In genomic region chr6:34862381-34862780, GRCm38 (mm10) we compare ENCODE assay signal across 8 mouse cellular contexts. TPM values are rescaled to one million over a fixed set of nuclear protein-coding genes. Genes with fewer than 3 reads are reported as not detected.
DNase-seq lines count a peak whose midpoint lies in the region; ATAC-seq and TF ChIP-seq lines count a peak whose summit lies in the region.

No protein-coding gene starts in this region.

- no peak for ATAC-seq in heart, embryonic 13.5 days (ENCODE audit: extremely low read depth, insufficient number of reproducible peaks, low FRiP score, low TSS enrichment)
- ATAC-seq in liver, embryonic 15.5 days (ENCODE audit: insufficient read depth): no peak
- ATAC-seq in frontal cortex, adult (ENCODE audit: low TSS enrichment): no peak

- peak overlapping the region; percentile 58 for H3K4me2 ChIP-seq in heart, embryonic 13.5 days
- peak overlapping the region; percentile 67 for H3K4me2 ChIP-seq in liver, embryonic 15.5 days

- peak overlapping the region; percentile 72 for H3K4me3 ChIP-seq in testis, adult 2 months (ENCODE audit: control insufficient read depth, low read depth, low read length)
- no peak overlapping the region; the same call in 1 of the 2 replicates for H3K4me3 ChIP-seq in heart, embryonic 13.5 days
- H3K4me3 ChIP-seq in liver, embryonic 15.5 days (replicated peaks): peak overlapping the region; percentile 53

- WGBS in heart, embryonic 13.5 days: 84% methylated on average over 6 of the region's 6 CpGs
- 63% methylated on average over 6 of the region's 6 CpGs for WGBS in liver, embryonic 15.5 days (ENCODE audit: insufficient replicate concordance)

- peaks cover 5% of the 10 kb centered on the region; the same call in 1 of the 2 replicates for H3K4me1 ChIP-seq in testis, adult 2 months (ENCODE audit: control insufficient read depth, insufficient read depth, low read length)
- peaks cover 47% of the 10 kb centered on the region for H3K4me1 ChIP-seq in heart, embryonic 13.5 days
- peaks cover 52% of the 10 kb centered on the region for H3K4me1 ChIP-seq in liver, embryonic 15.5 days (replicated peaks)

- H3K9ac ChIP-seq in heart, embryonic 13.5 days: no peak overlapping the region
- peak overlapping the region; percentile 25; the same call in 1 of the 2 replicates for H3K9ac ChIP-seq in liver, embryonic 15.5 days

- no peaks in the 10 kb centered on the region for H3K9me3 ChIP-seq in heart, embryonic 13.5 days
- no peaks in the 10 kb centered on the region; the same call in 1 of the 2 replicates for H3K9me3 ChIP-seq in liver, embryonic 15.5 days (replicated peaks)

- no peak for TF ChIP-seq POLR2A in testis, adult 2 months (IDR thresholded peaks at IDR 0.05; ENCODE audit: control insufficient read depth, low read depth, low read length)

- DNase-seq in testis, postnatal 14 days (ENCODE audit: low spot score): no peak
- peak; percentile 56 for DNase-seq in thymus, postnatal 25 days
- no peak for DNase-seq in frontal cortex, postnatal 36 days (ENCODE audit: low spot score in 2 of 2)
- no peak for DNase-seq in urinary bladder, postnatal 10 days (ENCODE audit: low spot score)

- H3K27me3 ChIP-seq in testis, adult 2 months (ENCODE audit: control insufficient read depth, insufficient read depth, low read length): no peaks in the 10 kb centered on the region
- no peaks in the 10 kb centered on the region for H3K27me3 ChIP-seq in heart, embryonic 13.5 days (replicated peaks)
- no peaks in the 10 kb centered on the region for H3K27me3 ChIP-seq in liver, embryonic 15.5 days

- H3K27ac ChIP-seq in testis, adult 2 months (ENCODE audit: control insufficient read depth, insufficient read depth, low read depth, low read length): peak overlapping the region; percentile 88
- H3K27ac ChIP-seq in heart, embryonic 13.5 days (replicated peaks): no peak overlapping the region
- peak overlapping the region; percentile 76 for H3K27ac ChIP-seq in liver, embryonic 15.5 days (replicated peaks)

- TF ChIP-seq CTCF in testis, adult 2 months (IDR thresholded peaks at IDR 0.05; ENCODE audit: control insufficient read depth, insufficient read depth, insufficient replicate concordance, low read depth, low read length): no peak

- H3K36me3 ChIP-seq in testis, adult 2 months (ENCODE audit: control insufficient read depth, insufficient read depth, low read length): no peaks in the 10 kb centered on the region
- H3K36me3 ChIP-seq in heart, embryonic 13.5 days: no peaks in the 10 kb centered on the region
- no peaks in the 10 kb centered on the region for H3K36me3 ChIP-seq in liver, embryonic 15.5 days (replicated peaks)

RNA-seq across cellular contexts. Expression of gene Tmem140, which starts 0.6 kb away (rescaled TPM):
- 1.1 and 1.3 TPM in 2 replicates for polyA plus RNA-seq in testis, adult 2 months (2012; rRNA removed)
- 0.92 and 1.5 TPM in 2 replicates for polyA plus RNA-seq in heart, embryonic 13.5 days (2015; fragmentation: Nextera tagmentation; extraction: Ambion mirVana)
- polyA plus RNA-seq in liver, embryonic 15.5 days (2015; fragmentation: Nextera tagmentation; extraction: Ambion mirVana): 5.8 and 8.5 TPM in 2 replicates

RNA-seq across cellular contexts. Expression of gene Cyren, which starts 15.5 kb away (rescaled TPM):
- 1.2 and 1.7 TPM in 2 replicates for polyA plus RNA-seq in testis, adult 2 months (2012; rRNA removed)
- polyA plus RNA-seq in heart, embryonic 13.5 days (2015; fragmentation: Nextera tagmentation; extraction: Ambion mirVana): 8.6 and 9.2 TPM in 2 replicates
- polyA plus RNA-seq in liver, embryonic 15.5 days (2015; fragmentation: Nextera tagmentation; extraction: Ambion mirVana): 5.7 and 6.1 TPM in 2 replicates

RNA-seq across cellular contexts. Expression of gene Wdr91, which starts 48.3 kb away (rescaled TPM):
- 3.4 and 3.8 TPM in 2 replicates for polyA plus RNA-seq in testis, adult 2 months (2012; rRNA removed)
- polyA plus RNA-seq in heart, embryonic 13.5 days (2015; fragmentation: Nextera tagmentation; extraction: Ambion mirVana): 9.4 and 11.2 TPM in 2 replicates
- polyA plus RNA-seq in liver, embryonic 15.5 days (2015; fragmentation: Nextera tagmentation; extraction: Ambion mirVana): 10.2 and 11.0 TPM in 2 replicates

RNA-seq across cellular contexts. Expression of gene Stra8, which starts 57.6 kb away (rescaled TPM):
- 9.3 and 9.4 TPM in 2 replicates for polyA plus RNA-seq in testis, adult 2 months (2012; rRNA removed)
- polyA plus RNA-seq in heart, embryonic 13.5 days (2015; fragmentation: Nextera tagmentation; extraction: Ambion mirVana): not detected in 2 replicates
- polyA plus RNA-seq in liver, embryonic 15.5 days (2015; fragmentation: Nextera tagmentation; extraction: Ambion mirVana): not detected in 2 replicates
